Mouse (Mus musculus) myocyte (in vitro differentiated cells): Measurements from ENCODE around the gene Muc20.

Source experiments
- MAX ChIP-seq: IDR thresholded peaks from one replicate; pipeline ENCODE4 v1.6.1; 2011; ENCODE audit warnings: low read depth, mild to moderate bottlenecking, control low read depth
- POLR2A ChIP-seq: IDR thresholded peaks from one replicate; pipeline ENCODE4 v1.6.1; 2011; ENCODE audit warnings: low read depth, mild to moderate bottlenecking, control low read depth, moderate library complexity; ENCODE audit not compliant: insufficient read length

- TF ChIP-seq MAX (no peak), POLR2A (no peak)
These were observed 32.3 kb downstream of the Muc20 start for GRCm38 (mm10) chr16:32764961-32765360.
